ENCODE assay signal across 34 mouse cellular contexts in genomic region chr9:99090546-99090945, GRCm38 (mm10). TPM values are rescaled to one million over a fixed set of nuclear protein-coding genes. Genes with fewer than 3 reads are reported as not detected.
DNase-seq lines count a peak whose midpoint lies in the region; ATAC-seq and TF ChIP-seq lines count a peak whose summit lies in the region.
"Had no signal": no experiment of that assay in that cellular context is flagged by ENCODE, and none has a peak within 500 bp of the region (broad histone marks: within the 10 kb centered on the region; RNA-seq: fewer than 3 reads in every experiment).

No protein-coding gene starts in this region.

- H3K4me3 ChIP-seq in liver, postnatal 0 days (ENCODE audit: low read depth, low read length) = no peak overlapping the region
- no peak overlapping the region for H3K4me3 ChIP-seq in liver, embryonic 11.5 days (ENCODE audit: low read depth, low read length)
- H3K4me3 ChIP-seq in macrophage (ENCODE audit: inconsistent target) = no peak overlapping the region
- H3K4me3 ChIP-seq: erythroblast, embryonic 14.5 days; heart, embryonic 12.5 days; kidney, embryonic 15.5 days; liver, embryonic 13.5 days; midbrain, embryonic 15.5 days had no signal

- H3K4me2 ChIP-seq in liver, postnatal 0 days (ENCODE audit: low read depth, low read length) = no peak overlapping the region
- no peak overlapping the region for H3K4me2 ChIP-seq in liver, embryonic 11.5 days
- H3K4me2 ChIP-seq: heart, embryonic 12.5 days; kidney, embryonic 15.5 days; liver, embryonic 13.5 days; midbrain, embryonic 15.5 days had no signal

- no peak overlapping the region for H3K9ac ChIP-seq in liver, postnatal 0 days (replicated peaks)
- H3K9ac ChIP-seq in liver, embryonic 11.5 days (ENCODE audit: low read depth, low read length) = no peak overlapping the region
- H3K9ac ChIP-seq: heart, embryonic 12.5 days; kidney, embryonic 15.5 days; liver, embryonic 13.5 days; midbrain, embryonic 15.5 days had no signal

- no peaks in the 10 kb centered on the region for H3K27me3 ChIP-seq in liver, postnatal 0 days (ENCODE audit: insufficient read depth, low read length)
- H3K27me3 ChIP-seq in liver, embryonic 11.5 days (replicated peaks; ENCODE audit: control insufficient read depth, insufficient read depth, low read length) = no peaks in the 10 kb centered on the region
- H3K27me3 ChIP-seq: heart, embryonic 12.5 days; kidney, embryonic 15.5 days; liver, embryonic 13.5 days; midbrain, embryonic 15.5 days had no signal

- ATAC-seq in liver, postnatal 0 days = peak; percentile 54
- no peak for ATAC-seq in liver, embryonic 11.5 days (replicated peaks; ENCODE audit: low FRiP score)
- ATAC-seq in monocyte, adult 5-6 weeks (replicated peaks; ENCODE audit: insufficient number of reproducible peaks, low FRiP score, low TSS enrichment, poor library complexity, severe bottlenecking) = 0 out of 2 replicates have a peak, but pooled peaks have one; percentile 16
- ATAC-seq: hindbrain, embryonic 16.5 days; midbrain, embryonic 15.5 days had no signal

- no peak for TF ChIP-seq CTCF in liver, postnatal 0 days (IDR thresholded peaks at IDR 0.05; ENCODE audit: low read depth)

- H3K36me3 ChIP-seq in liver, postnatal 0 days (replicated peaks; ENCODE audit: insufficient read depth, low read length) = peaks cover 26% of the 10 kb centered on the region
- H3K36me3 ChIP-seq in liver, embryonic 11.5 days (ENCODE audit: control insufficient read depth, insufficient read depth, low read length) = no peaks in the 10 kb centered on the region
- H3K36me3 ChIP-seq in macrophage (ENCODE audit: inconsistent target) = peaks cover 29% of the 10 kb centered on the region
- H3K36me3 ChIP-seq: kidney, embryonic 15.5 days; midbrain, embryonic 15.5 days had no signal

- no peak overlapping the region for H3K27ac ChIP-seq in liver, postnatal 0 days (ENCODE audit: low read depth)
- H3K27ac ChIP-seq in liver, embryonic 11.5 days (ENCODE audit: low read depth, low read length) = no peak overlapping the region
- peak overlapping the region; percentile 92 for H3K27ac ChIP-seq in macrophage
- H3K27ac ChIP-seq: kidney, embryonic 15.5 days; liver, embryonic 13.5 days; midbrain, embryonic 15.5 days had no signal

- WGBS in liver, postnatal 0 days (ENCODE audit: insufficient replicate concordance) = 72% methylated on average over 4 of the region's 4 CpGs
- WGBS in liver, embryonic 11.5 days = 82% methylated on average over 4 of the region's 4 CpGs
- 25% methylated on average over 4 of the region's 4 CpGs for WGBS in macrophage (ENCODE audit: missing documents)

- no peak for TF ChIP-seq EP300 in liver, postnatal 0 days (IDR thresholded peaks at IDR 0.05; ENCODE audit: low read depth)

- H3K4me1 ChIP-seq in liver, postnatal 0 days (ENCODE audit: insufficient read depth) = no peaks in the 10 kb centered on the region
- H3K4me1 ChIP-seq in liver, embryonic 11.5 days (replicated peaks; ENCODE audit: control insufficient read depth, insufficient read depth, low read length) = peaks cover 5% of the 10 kb centered on the region
- H3K4me1 ChIP-seq: heart, embryonic 12.5 days; kidney, embryonic 15.5 days; midbrain, embryonic 15.5 days had no signal

- no peak for DNase-seq in liver, postnatal 0 days
- no peak for DNase-seq in liver, embryonic 11.5 days (ENCODE audit: low spot score)
- peak; percentile 52 for DNase-seq in adrenal gland, postnatal 14 days
- no peak for DNase-seq in layer of hippocampus, postnatal 10 days (ENCODE audit: low spot score in 2 of 2)
- no peak for DNase-seq in ovary, postnatal 36 days (ENCODE audit: low spot score)
- DNase-seq: B cell, adult 2 months; cerebellum, adult 11-12 months; cerebellum, postnatal 10 days; gastrocnemius, postnatal 25 days; heart, adult 18-20 months; kidney, adult 18-20 months; kidney, postnatal 25 days; layer of hippocampus, postnatal 36 days; left cerebral cortex, postnatal 4 days; liver, embryonic 13.5 days; lung, adult 2 months; lung, postnatal 10 days; right cerebral cortex, adult 18-20 months; spleen, adult 18-20 months; thymus, postnatal 14 days had no signal

- H3K9me3 ChIP-seq in liver, postnatal 0 days (ENCODE audit: low read length) = no peaks in the 10 kb centered on the region
- H3K9me3 ChIP-seq in liver, embryonic 11.5 days (ENCODE audit: control insufficient read depth, low read length) = no peaks in the 10 kb centered on the region
- H3K9me3 ChIP-seq: heart, embryonic 12.5 days; kidney, embryonic 15.5 days; liver, embryonic 13.5 days; midbrain, embryonic 15.5 days had no signal

- peaks cover 6% of the 10 kb centered on the region; the same call in 1 of the 2 replicates for H3K79me2 ChIP-seq in macrophage (ENCODE audit: inconsistent target)

RNA-seq across cellular contexts. Expression of gene Pik3cb, which starts 49.9 kb away (rescaled TPM):
- polyA plus RNA-seq in liver, postnatal 0 days (2015; fragmentation: Nextera tagmentation; extraction: Ambion mirVana) = 2.0 and 2.3 TPM in 2 replicates
- polyA plus RNA-seq in liver, embryonic 11.5 days (2014; fragmentation: Nextera tagmentation; extraction: Ambion mirVana) = 2.9 and 3.5 TPM in 2 replicates
- 12.1 and 12.2 TPM in 2 replicates for total RNA-seq in adrenal gland, postnatal 14 days (2021)
- total RNA-seq in macrophage (2018; cell fraction: chromatin; rRNA removed) = 100 to 1,000 TPM in 3 of 26 experiments, 10 to 100 TPM in 23; 30.2 to 120 (median 44.9) TPM
- total RNA-seq in macrophage (2018; cell fraction: cytosol; rRNA removed) = 10 to 100 TPM; 19.4 to 48.1 (median 24.5) TPM
- 10 to 100 TPM; 34.0 to 72.5 (median 44.1) TPM for total RNA-seq in macrophage (2018; cell fraction: nucleus; rRNA removed)
- 14.2 to 21.3 TPM (median 19.7 TPM) in 3 replicates for polyA plus RNA-seq in macrophage (2018)
- 6.0 to 12.7 TPM (median 6.8 TPM) in 3 replicates for total RNA-seq in monocyte, adult 5-6 weeks (2017)
- 10 to 100 TPM; 22.5 to 23.2 TPM for total RNA-seq in layer of hippocampus, postnatal 10 days (2021)

RNA-seq across cellular contexts. Expression of gene Gm1123, which starts 55.0 kb away (rescaled TPM):
- polyA plus RNA-seq in liver, postnatal 0 days (2015; fragmentation: Nextera tagmentation; extraction: Ambion mirVana) = 0.07 TPM in 1 of 2 replicates, not detected in the other
- polyA plus RNA-seq in liver, embryonic 11.5 days (2014; fragmentation: Nextera tagmentation; extraction: Ambion mirVana) = 0.12 TPM in 1 of 2 replicates, not detected in the other
- not detected in 2 replicates for total RNA-seq in adrenal gland, postnatal 14 days (2021)
- total RNA-seq in macrophage (2018; cell fraction: chromatin; rRNA removed) = 1 to 10 TPM in 2 of 26 experiments, under 1 TPM in 4, not detected in 20; 0.55 to 1.5 (median 0.88) TPM
- under 1 TPM in 2 of 26 experiments, not detected in 24; 0.09 to 0.10 TPM for total RNA-seq in macrophage (2018; cell fraction: cytosol; rRNA removed)
- total RNA-seq in macrophage (2018; cell fraction: nucleus; rRNA removed) = 1 to 10 TPM in 3 of 26 experiments, under 1 TPM in 5, not detected in 18; 0.40 to 2.7 (median 0.81) TPM
- not detected in 3 replicates for polyA plus RNA-seq in macrophage (2018)
- total RNA-seq in monocyte, adult 5-6 weeks (2017) = not detected in 3 replicates
- under 1 TPM in 1 of 2 experiments, not detected in 1; 0.22 TPM for total RNA-seq in layer of hippocampus, postnatal 10 days (2021)
- total RNA-seq: gastrocnemius, postnatal 25 days; hematopoietic stem cell, adult 5-6 weeks; layer of hippocampus, adult 18-20 months; layer of hippocampus, postnatal 36 days; left cerebral cortex, postnatal 4 days; neutrophil, adult 5-6 weeks had no signal
- polyA plus RNA-seq: cortical plate, adult 2 months; embryonic facial prominence, embryonic 14.5 days; erythroblast, embryonic 14.5 days; forebrain, embryonic 11.5 days; liver, embryonic 13.5 days; lung, adult 2 months; neural tube, embryonic 11.5 days had no signal
